Mouse (Mus musculus) CH12.LX (cell line): ENCODE data around the gene Wdfy2. TPM values are rescaled to one million over a fixed set of nuclear protein-coding genes. Genes with fewer than 3 reads are reported as not detected.

Experiments
- DNase-seq: peaks from one replicate; pipeline ENCODE4 v3.0.0-alpha.2; 2013; ENCODE audit errors: extremely low read depth
- H3K27ac ChIP-seq: 2 replicates; pipeline ENCODE4 v1.5.1; 2012; ENCODE audit warnings: low read depth, mild to moderate bottlenecking, control low read depth, moderate library complexity; ENCODE audit not compliant: insufficient read depth
- H3K27me3 ChIP-seq: replicated peaks from 2 replicates; pipeline ENCODE3; 2012; ENCODE audit warnings: inconsistent platforms
- H3K36me3 ChIP-seq, 2 experiments: replicated peaks in 1 of 2; 2 replicates each; pipeline versions ENCODE3 to v1.6.1; 2012; ENCODE audit warnings: inconsistent platforms in 1 of 2, low read length in 1 of 2, mild to moderate bottlenecking in 1 of 2, mixed read lengths in 1 of 2, moderate library complexity in 1 of 2; ENCODE audit not compliant: control insufficient read depth in 1 of 2, insufficient read depth in 1 of 2
- H3K4me1 ChIP-seq, 2 experiments: 2 replicates each; pipeline ENCODE4 v1.6.1; 2012; ENCODE audit warnings: inconsistent platforms in 1 of 2, moderate library complexity in 1 of 2; ENCODE audit not compliant: insufficient read depth in 2 of 2, control insufficient read depth in 1 of 2
- H3K4me2 ChIP-seq: 2 replicates; pipeline ENCODE4 v1.6.1; 2012; ENCODE audit warnings: low read depth, mild to moderate bottlenecking, control low read depth; ENCODE audit not compliant: poor library complexity, insufficient read depth, severe bottlenecking
- H3K4me3 ChIP-seq, 3 experiments: fragments of 150-350 bp in 1 of 3; sonication (generic) in 1 of 3; replicated peaks in 1 of 3; 2 replicates each; pipeline versions ENCODE3 to v1.5.1; 2011 to 2012; ENCODE audit warnings: low read depth in 2 of 3, low read length in 2 of 3, mild to moderate bottlenecking in 2 of 3, moderate library complexity in 2 of 3, control low read depth in 1 of 3, improper control_type of control experiment in 1 of 3, inconsistent platforms in 1 of 3, mixed read lengths in 1 of 3; ENCODE audit not compliant: poor library complexity in 1 of 3
- H3K79me2 ChIP-seq: replicated peaks from 2 replicates; pipeline ENCODE4 v1.6.1; 2012; ENCODE audit warnings: mild to moderate bottlenecking, moderate library complexity; ENCODE audit not compliant: control insufficient read depth, poor library complexity, insufficient read depth, severe bottlenecking; ENCODE audit errors: extremely low read depth
- H3K9ac ChIP-seq: 2 replicates; pipeline ENCODE4 v1.6.1; 2012; ENCODE audit warnings: low read depth, mild to moderate bottlenecking, control low read depth, moderate library complexity; ENCODE audit not compliant: insufficient read depth
- H3K9me3 ChIP-seq: replicated peaks from 2 replicates; pipeline ENCODE3; 2012; ENCODE audit warnings: low read length, inconsistent platforms, mixed read lengths
- CHD1 ChIP-seq: IDR thresholded peaks from 2 replicates; pipeline ENCODE4 v1.6.1; 2012; ENCODE audit warnings: low read depth, low read length, improper control_type of control experiment, inconsistent platforms
- CTCF ChIP-seq, 2 experiments: IDR thresholded peaks in 1 of 2; conservative IDR thresholded peaks in 1 of 2; 2 replicates each; pipeline ENCODE4 v1.5.1; 2011 to 2012; ENCODE audit warnings: low read depth in 2 of 2, low read length in 2 of 2, improper control_type of control experiment in 1 of 2, inconsistent platforms in 1 of 2, mild to moderate bottlenecking in 1 of 2, moderate library complexity in 1 of 2
- ELF1 ChIP-seq: IDR thresholded peaks from 2 replicates; pipeline ENCODE4 v1.6.1; 2014; ENCODE audit warnings: low read depth, mild to moderate bottlenecking, inconsistent platforms, low read length, improper control_type of control experiment
- HCFC1 ChIP-seq: IDR thresholded peaks from 2 replicates; pipeline ENCODE4 v1.6.1; 2012; ENCODE audit warnings: low read depth, mild to moderate bottlenecking, inconsistent platforms, low read length, improper control_type of control experiment
- MAX ChIP-seq: IDR thresholded peaks from 2 replicates; pipeline ENCODE4 v1.6.1; 2011; ENCODE audit warnings: low read length, improper control_type of control experiment
- MEF2A ChIP-seq: IDR thresholded peaks from 2 replicates; pipeline ENCODE4 v1.6.1; 2014; ENCODE audit warnings: low read depth, mild to moderate bottlenecking, inconsistent platforms, low read length, improper control_type of control experiment, borderline replicate concordance
- POLR2A ChIP-seq: IDR thresholded peaks from 2 replicates; pipeline ENCODE4 v1.6.1; 2011; ENCODE audit warnings: low read depth, mild to moderate bottlenecking, improper control_type of control experiment, low read length
- POLR2AphosphoS2 ChIP-seq: IDR thresholded peaks from 2 replicates; pipeline ENCODE4 v1.6.1; 2011; ENCODE audit warnings: low read depth, low read length, improper control_type of control experiment
- RAD21 ChIP-seq: IDR thresholded peaks from 2 replicates; pipeline ENCODE4 v1.6.1; 2011; ENCODE audit warnings: low read depth, mild to moderate bottlenecking, low read length, improper control_type of control experiment, moderate library complexity
- RCOR1 ChIP-seq: conservative IDR thresholded peaks from 2 replicates; pipeline ENCODE4 v1.6.1; 2012; ENCODE audit warnings: low read depth, mild to moderate bottlenecking, inconsistent platforms, low read length, improper control_type of control experiment
- SIN3A ChIP-seq: IDR thresholded peaks from 2 replicates; pipeline ENCODE4 v1.6.1; 2012; ENCODE audit warnings: low read length, improper control_type of control experiment, inconsistent platforms
- TBP ChIP-seq: conservative IDR thresholded peaks from 2 replicates; pipeline ENCODE4 v1.6.1; 2011; ENCODE audit warnings: low read depth, low read length, improper control_type of control experiment
- UBTF ChIP-seq: IDR thresholded peaks from 2 replicates; pipeline ENCODE4 v1.6.1; 2012; ENCODE audit warnings: low read depth, mild to moderate bottlenecking, inconsistent platforms, low read length, improper control_type of control experiment, moderate library complexity
- USF1 ChIP-seq: IDR thresholded peaks from 2 replicates; pipeline ENCODE4 v1.6.1; 2014; ENCODE audit warnings: low read depth, mild to moderate bottlenecking, inconsistent platforms, low read length, improper control_type of control experiment
- ZC3H11A ChIP-seq: IDR thresholded peaks from 2 replicates; pipeline ENCODE4 v1.6.1; 2012; ENCODE audit warnings: low read depth, mild to moderate bottlenecking, inconsistent platforms, low read length, improper control_type of control experiment
- dilution Hi-C: fragments of 300-500 bp; cut with MboI; formaldehyde crosslinking; loops from 2 replicates; pipeline ENCODE4 v1.14.3; 2020; ENCODE audit warnings: low sequenced_read_pairs; ENCODE audit not compliant: extremely low pct_unique_long_range_greater_than_20kb, extremely low pct_ligation_motif_present
- in situ Hi-C: fragments of 300-500 bp; cut with MboI; formaldehyde crosslinking; loops from 3 replicates; pipeline ENCODE4 v1.14.3; 2019; ENCODE audit warnings: low sequenced_read_pairs, low pct_ligation_motif_present, low pct_unique_long_range_greater_than_20kb, mixed read lengths
- polyA plus RNA-seq: library from polyadenylated mRNA; unstranded; fragments of >175 nt; gene quantifications from 2 replicates; pipeline ENCODE4 v1.2.1, GENCODE M21; 2012; ENCODE audit warnings: low read depth; ENCODE audit not compliant: insufficient read length
- total RNA-seq, 2 experiments: library from RNA; depleted of rRNA; stranded (reverse); fragments of 300-350 nt in 1 of 2; fragments of >200 nt in 1 of 2; gene quantifications; 2 replicates each; pipeline ENCODE4 v1.2.3; 2012 to 2014

The Wdfy2 gene
- total and polyA plus RNA-seq, 3 experiments: 6.3 to 6.7 (median 6.6) TPM

GRCm38 (mm10) chr14:62922637-62923036 lies 85.2 kb downstream of the Wdfy2 start:
- Histone ChIP-seq H3K9me3 (no peaks in the 10 kb centered on the region), H3K27me3 (no peaks in the 10 kb centered on the region), H3K36me3 (peaks cover 0 to 15% of the 10 kb centered on the region in 2 experiments), H3K9ac (no peak overlapping the region), H3K4me3 (no peak overlapping the region), H3K27ac (no peak overlapping the region), H3K4me2 (no peak overlapping the region), H3K4me1 (peaks cover 0 to 17% of the 10 kb centered on the region in 2 experiments; a peak in 2 of 4 replicates), H3K79me2 (no peaks in the 10 kb centered on the region)
- DNase-seq: no peak
- dilution Hi-C loops: no loop called here
- no peak for TF ChIP-seq UBTF
- TF ChIP-seq ZC3H11A: no peak
- TF ChIP-seq ELF1: no peak
- TF ChIP-seq USF1: no peak
- in situ Hi-C loops: loop anchor here (5.0 to 10.0 kb wide), 2 partner anchors 40 to 78 kb away; no protein-coding TSS in a partner anchor

GRCm38 (mm10) chr14:62924800-62925199 lies 87.3 kb downstream of the Wdfy2 start:
- Histone ChIP-seq H3K9me3 (peaks cover 3% of the 10 kb centered on the region), H3K79me2 (no peaks in the 10 kb centered on the region), H3K9ac (no peak overlapping the region), H3K36me3 (peaks cover 0 to 30% of the 10 kb centered on the region in 2 experiments), H3K27me3 (no peaks in the 10 kb centered on the region), H3K27ac (no peak overlapping the region), H3K4me1 (peaks cover 0 to 16% of the 10 kb centered on the region in 2 experiments; a peak in 2 of 4 replicates), H3K4me3 (no peak overlapping the region), H3K4me2 (no peak overlapping the region)
- no peak for DNase-seq
- in situ Hi-C loops: loop anchor here (5.0 to 10.0 kb wide), 2 partner anchors 42 to 80 kb away; no protein-coding TSS in a partner anchor
- dilution Hi-C loops: no loop called here
- no peak for TF ChIP-seq POLR2A
- no peak for TF ChIP-seq ELF1
- TF ChIP-seq RAD21: peak; percentile 28
- peak; percentile 31 to 49; a peak in 3 of 4 replicates for TF ChIP-seq CTCF (conservative IDR thresholded peaks at IDR 0.05 in 1 of 2, IDR thresholded peaks at IDR 0.05 in 1 of 2; ENCODE audit: low read depth in 2 of 2, low read length in 2 of 2)
- no peak for TF ChIP-seq HCFC1

- Histone ChIP-seq H3K79me2 (no peaks in the 10 kb centered on the region), H3K27me3 (no peaks in the 10 kb centered on the region), H3K4me1 (no peaks in the 10 kb centered on the region), H3K4me3 (no peak overlapping the region), H3K36me3 (peaks cover 2 to 45% of the 10 kb centered on the region in 2 experiments), H3K9me3 (peaks cover 3% of the 10 kb centered on the region), H3K27ac (no peak overlapping the region), H3K4me2 (no peak overlapping the region), H3K9ac (no peak overlapping the region)
- in situ Hi-C loops: loop anchor here (10.0 kb wide), 1 partner anchor 83 kb away; no protein-coding TSS in a partner anchor
- no peak for DNase-seq
- dilution Hi-C loops: no loop called here
- TF ChIP-seq CTCF (conservative IDR thresholded peaks at IDR 0.05 in 1 of 2, IDR thresholded peaks at IDR 0.05 in 1 of 2; ENCODE audit: low read depth in 2 of 2, low read length in 2 of 2) (no peak), RCOR1 (no peak), TBP (no peak), RAD21 (no peak), POLR2AphosphoS2 (no peak), USF1 (no peak), MEF2A (no peak), SIN3A (no peak), CHD1 (no peak), MAX (no peak)
Measured at GRCm38 (mm10) chr14:62928101-62928541, 90.6 kb downstream of the Wdfy2 start.
